Mouse (Mus musculus) midbrain, postnatal 0 days (tissue): ENCODE results near the gene 2310061I04Rik. TPM values are rescaled to one million over a fixed set of nuclear protein-coding genes. Genes with fewer than 3 reads are reported as not detected.

Experiments
- ATAC-seq: fragments of 200-750 bp; cut with Nextera tagmentation; 2 replicates; pipeline ENCODE4 v1.8.0; 2017; ENCODE audit warnings: moderate number of reproducible peaks, mild to moderate bottlenecking, moderate TSS enrichment, moderate library complexity; ENCODE audit not compliant: low FRiP score
- DNase-seq: peaks from one replicate; pipeline ENCODE4 v3.0.0-alpha.2; 2015; ENCODE audit warnings: low spot score
- H3K27ac ChIP-seq: fragments of 300-500 bp; sonication (generic); 2 replicates; pipeline ENCODE4 v1.5.1; 2014; ENCODE audit warnings: low read depth, mild to moderate bottlenecking, low read length, mixed read lengths
- H3K27me3 ChIP-seq: fragments of 300-500 bp; sonication (generic); 2 replicates; pipeline ENCODE4 v1.6.1; 2014; ENCODE audit warnings: low read length, control low read depth, mixed read lengths; ENCODE audit not compliant: insufficient read depth
- H3K36me3 ChIP-seq: fragments of 300-500 bp; sonication (generic); 2 replicates; pipeline ENCODE4 v1.6.1; 2014; ENCODE audit warnings: low read length, control low read depth, mixed read lengths; ENCODE audit not compliant: insufficient read depth
- H3K4me1 ChIP-seq: fragments of 300-500 bp; sonication (generic); 2 replicates; pipeline ENCODE4 v1.6.1; 2014; ENCODE audit warnings: mild to moderate bottlenecking, control low read depth, antibody characterized with exemption, low read length, mixed read lengths; ENCODE audit not compliant: insufficient read depth
- H3K4me2 ChIP-seq: fragments of 300-500 bp; sonication (generic); 2 replicates; pipeline ENCODE4 v1.6.1; 2014; ENCODE audit warnings: low read depth, mild to moderate bottlenecking, low read length, mixed read lengths; ENCODE audit not compliant: poor library complexity, severe bottlenecking
- H3K4me3 ChIP-seq: fragments of 300-500 bp; sonication (generic); 2 replicates; pipeline ENCODE4 v1.5.1; 2014; ENCODE audit warnings: low read depth, mild to moderate bottlenecking, low read length, moderate library complexity
- H3K9ac ChIP-seq: fragments of 300-500 bp; sonication (generic); replicated peaks from 2 replicates; pipeline ENCODE4 v1.6.1; 2014; ENCODE audit warnings: mild to moderate bottlenecking, low read length, moderate library complexity, mixed read lengths; ENCODE audit not compliant: poor library complexity, severe bottlenecking
- H3K9me3 ChIP-seq: fragments of 300-500 bp; sonication (generic); 2 replicates; pipeline ENCODE4 v1.6.1; 2016; ENCODE audit warnings: low read length, control low read depth
- CTCF ChIP-seq: IDR thresholded peaks from 2 replicates; pipeline ENCODE4 v1.5.1; 2016; ENCODE audit warnings: antibody characterized with exemption, mild to moderate bottlenecking
- WGBS: fragments of 180-500 bp; shearing (Covaris S2); extraction: QIAGEN DNeasy Blood & Tissue Kit; methylation state at CpG from one replicate; pipeline ENCODE4 v1.1.7; 2014; 5-methylcytosine and 5-hydroxymethylcytosine counted together
- polyA plus RNA-seq: library from polyadenylated mRNA; unstranded; fragments of >200 nt; fragmentation: Nextera tagmentation; extraction: Ambion mirVana; gene quantifications from 2 replicates; pipeline ENCODE4 v1.2.1, GENCODE M21; 2015
- total RNA-seq: library from RNA; depleted of rRNA; stranded (reverse); fragments of >200 nt; gene quantifications from 2 replicates; pipeline ENCODE4 v1.2.3, GENCODE M21; 2014

2310061I04Rik gene
- total and polyA plus RNA-seq, 2 experiments from 2014 or later = 47.7 to 88.3 TPM

GRCm38 (mm10) chr17:35909919-35910369, 12.7 kb upstream of the 2310061I04Rik start, which contains the start of gene Atat1:
Atat1 (minus strand) TSS chr17:35910075.
- H3K9me3 ChIP-seq = no peaks in the 10 kb centered on the region
- peaks cover 14% of the 10 kb centered on the region for H3K36me3 ChIP-seq
- peak; percentile 94 for ATAC-seq
- peak within 1 kb of the TSS; percentile 82 for H3K9ac ChIP-seq
- H3K27ac ChIP-seq = peak within 1 kb of the TSS; percentile 79
- WGBS = 2% methylated on average over 25 of the region's 25 CpGs
- peak within 1 kb of the TSS; percentile 60 for H3K4me3 ChIP-seq
- H3K27me3 ChIP-seq = no peaks in the 10 kb centered on the region
- TF ChIP-seq CTCF = 0 out of 2 replicates have a peak, but pooled peaks have one; percentile 0
- H3K4me2 ChIP-seq = peak within 1 kb of the TSS; percentile 83
- peaks cover 8% of the 10 kb centered on the region for H3K4me1 ChIP-seq
- DNase-seq = peak; percentile 96

GRCm38 (mm10) chr17:35909186-35909918, 12.1 kb upstream of the 2310061I04Rik start:
- DNase-seq = no peak
- no peaks in the 10 kb centered on the region for H3K9me3 ChIP-seq
- no peaks in the 10 kb centered on the region for H3K27me3 ChIP-seq
- H3K27ac ChIP-seq = peak overlapping the region; percentile 79
- peak overlapping the region; percentile 82 for H3K9ac ChIP-seq
- H3K4me2 ChIP-seq = peak overlapping the region; percentile 83
- TF ChIP-seq CTCF = 0 out of 2 replicates have a peak, but pooled peaks have one; percentile 1
- H3K4me1 ChIP-seq = peaks cover 8% of the 10 kb centered on the region
- H3K4me3 ChIP-seq = peak overlapping the region; percentile 60
- peak; percentile 33 for ATAC-seq
- WGBS = 23% methylated on average over 20 of the region's 20 CpGs
- peaks cover 17% of the 10 kb centered on the region for H3K36me3 ChIP-seq

GRCm38 (mm10) chr17:35907609-35908008, 10.4 kb upstream of the 2310061I04Rik start:
- Histone ChIP-seq H3K4me2 (no peak overlapping the region), H3K4me3 (no peak overlapping the region), H3K9me3 (no peaks in the 10 kb centered on the region), H3K4me1 (peaks cover 8% of the 10 kb centered on the region), H3K27ac (no peak overlapping the region), H3K27me3 (no peaks in the 10 kb centered on the region), H3K36me3 (peaks cover 30% of the 10 kb centered on the region), H3K9ac (no peak overlapping the region)
- DNase-seq (no peak), ATAC-seq (no peak)
- 81% methylated on average over 2 of the region's 2 CpGs for WGBS
- peak; percentile 40 for TF ChIP-seq CTCF

DNA sequence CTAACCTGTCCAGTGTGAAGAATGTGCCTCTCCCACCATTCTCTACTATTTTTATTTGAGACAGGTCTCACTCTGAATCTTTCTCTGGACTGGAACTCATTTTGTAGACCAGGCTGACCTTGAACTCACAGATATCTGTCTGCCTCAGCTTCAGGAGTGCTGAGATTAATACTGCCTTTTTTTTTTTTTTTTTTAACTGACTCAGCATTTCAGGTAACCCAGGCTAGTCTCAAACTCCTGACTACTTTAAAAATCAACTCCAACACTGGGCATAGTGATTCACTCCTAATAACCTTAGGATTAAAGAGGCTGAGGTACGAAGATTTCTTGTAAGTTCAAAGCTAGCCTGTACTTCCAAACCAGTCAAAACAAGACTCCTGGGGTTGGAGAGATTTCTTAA, 8.4 kb upstream of the 2310061I04Rik start:
- H3K27me3 ChIP-seq = no peaks in the 10 kb centered on the region
- DNase-seq = no peak
- no peak overlapping the region for H3K4me3 ChIP-seq
- no peak for TF ChIP-seq CTCF
- no peak overlapping the region for H3K4me2 ChIP-seq
- H3K9me3 ChIP-seq = no peaks in the 10 kb centered on the region
- peaks cover 8% of the 10 kb centered on the region for H3K4me1 ChIP-seq
- H3K27ac ChIP-seq = no peak overlapping the region
- H3K36me3 ChIP-seq = peaks cover 46% of the 10 kb centered on the region
- ATAC-seq = no peak
- 100% methylated on average over 1 of the region's 1 CpGs for WGBS
- H3K9ac ChIP-seq = no peak overlapping the region

DNA sequence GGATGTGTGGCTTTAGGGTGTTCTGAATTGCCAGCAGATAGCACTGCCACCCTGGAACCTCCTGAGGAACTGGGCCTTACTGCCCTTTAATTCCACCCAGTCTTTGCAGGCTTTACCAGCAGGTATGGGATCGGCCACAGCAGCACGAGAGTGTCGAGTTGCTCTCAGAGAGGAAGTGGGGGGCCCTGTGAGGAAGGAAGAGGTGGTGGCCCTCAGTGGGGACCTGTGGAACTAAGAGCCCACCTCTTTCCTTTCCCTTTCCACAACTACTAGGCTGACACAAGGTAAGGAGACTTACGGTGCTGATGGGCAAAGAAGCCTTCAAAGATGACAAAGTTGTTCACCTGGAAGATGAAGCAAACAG, 6.7 kb upstream of the 2310061I04Rik start:
- Histone ChIP-seq H3K4me3 (no peak overlapping the region), H3K4me1 (peaks cover 7% of the 10 kb centered on the region), H3K9me3 (no peaks in the 10 kb centered on the region), H3K27ac (no peak overlapping the region), H3K27me3 (no peaks in the 10 kb centered on the region), H3K4me2 (no peak overlapping the region), H3K9ac (no peak overlapping the region), H3K36me3 (peaks cover 56% of the 10 kb centered on the region)
- 83% methylated on average over 4 of the region's 4 CpGs for WGBS
- ATAC-seq (no peak), DNase-seq (no peak)
- TF ChIP-seq CTCF = no peak

DNA sequence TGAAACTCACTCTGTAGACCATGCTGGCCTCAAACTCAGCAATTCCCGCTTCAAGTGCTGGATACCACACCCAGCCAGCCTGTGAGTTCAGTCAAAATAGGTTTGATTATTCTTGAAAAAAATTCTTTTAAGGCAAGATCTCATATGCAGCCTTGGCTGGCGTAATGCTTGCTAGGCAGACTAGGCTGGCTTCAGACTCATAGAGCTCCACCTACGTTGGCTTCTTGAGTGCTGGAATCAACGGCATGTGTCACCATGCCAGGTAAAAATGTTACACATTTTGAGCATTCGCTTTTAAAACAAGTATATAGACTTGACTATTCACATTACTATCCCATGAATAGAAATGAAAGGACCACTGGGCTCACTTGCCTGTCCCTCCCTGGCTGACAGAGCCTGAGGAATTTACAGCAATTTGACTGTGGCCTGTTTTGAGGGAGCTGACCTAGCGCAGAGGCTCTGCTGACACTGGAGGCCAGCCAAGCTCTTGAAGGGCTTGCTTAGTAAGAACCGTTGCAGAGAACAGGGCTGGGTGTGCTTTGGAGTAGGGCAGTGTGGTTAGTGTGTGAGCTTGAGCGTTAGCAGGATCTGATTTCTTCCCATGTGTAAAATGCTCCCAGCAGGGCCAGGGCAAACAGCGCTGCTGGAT, 6.2 kb upstream of the 2310061I04Rik start:
- ATAC-seq (no peak), DNase-seq (peak; percentile 33)
- Histone ChIP-seq H3K36me3 (peaks cover 56% of the 10 kb centered on the region), H3K9me3 (no peaks in the 10 kb centered on the region), H3K27me3 (no peaks in the 10 kb centered on the region), H3K27ac (no peak overlapping the region), H3K4me3 (no peak overlapping the region), H3K9ac (no peak overlapping the region), H3K4me2 (no peak overlapping the region), H3K4me1 (peaks cover 2% of the 10 kb centered on the region)
- 89% methylated on average over 9 of the region's 9 CpGs for WGBS
- TF ChIP-seq CTCF = no peak
